Mouse (Mus musculus): ENCODE measurements at regions not wholly inside any gene's neighbourhood (a gene's known extent, or its start where the extent isn't known, plus 50 kb on each side); places are given as distances from the start of the nearest gene placed in this dataset.

GRCm38 (mm10) chr14:72238344-72238743, 253.3 kb downstream of the Gm9195 start:
- no peaks in the 10 kb centered on the region for H3K27me3 ChIP-seq (ENCODE audit: insufficient read depth, low read length)
- H3K9me3 ChIP-seq (ENCODE audit: low read length) = no peaks in the 10 kb centered on the region
- no peak for TF ChIP-seq CTCF (conservative IDR thresholded peaks at IDR 0.05; ENCODE audit: low read length)
- no peak for TF ChIP-seq NANOG (IDR thresholded peaks at IDR 0.05; ENCODE audit: borderline replicate concordance, low read length)
- no peak for TF ChIP-seq POU5F1 (IDR thresholded peaks at IDR 0.05; ENCODE audit: borderline replicate concordance, low read length)
- no peaks in the 10 kb centered on the region for H3K4me1 ChIP-seq (replicated peaks; ENCODE audit: low read depth, low read length)
- H3K36me3 ChIP-seq (ENCODE audit: insufficient read depth, low read length) = no peaks in the 10 kb centered on the region
- H3K4me3 ChIP-seq (replicated peaks; ENCODE audit: low read length) = no peak overlapping the region

GRCm38 (mm10) chr14:72234234-72235075, 257.2 kb downstream of the Gm9195 start:
- TF ChIP-seq NANOG (IDR thresholded peaks at IDR 0.05; ENCODE audit: borderline replicate concordance, low read length) = no peak
- no peak for TF ChIP-seq CTCF (conservative IDR thresholded peaks at IDR 0.05; ENCODE audit: low read length)
- TF ChIP-seq POU5F1 (IDR thresholded peaks at IDR 0.05; ENCODE audit: borderline replicate concordance, low read length) = no peak
- Histone ChIP-seq H3K4me3 (replicated peaks; ENCODE audit: low read length) (no peak overlapping the region), H3K36me3 (ENCODE audit: insufficient read depth, low read length) (no peaks in the 10 kb centered on the region), H3K9me3 (ENCODE audit: low read length) (no peaks in the 10 kb centered on the region), H3K4me1 (replicated peaks; ENCODE audit: low read depth, low read length) (no peaks in the 10 kb centered on the region), H3K27me3 (ENCODE audit: insufficient read depth, low read length) (no peaks in the 10 kb centered on the region)

GRCm38 (mm10) chr14:72227853-72228252, 263.8 kb downstream of the Gm9195 start:
- Histone ChIP-seq H3K27me3 (ENCODE audit: insufficient read depth, low read length) (no peaks in the 10 kb centered on the region), H3K9me3 (ENCODE audit: low read length) (no peaks in the 10 kb centered on the region), H3K36me3 (ENCODE audit: insufficient read depth, low read length) (no peaks in the 10 kb centered on the region), H3K4me3 (replicated peaks; ENCODE audit: low read length) (no peak overlapping the region), H3K4me1 (replicated peaks; ENCODE audit: low read depth, low read length) (no peaks in the 10 kb centered on the region)
- TF ChIP-seq POU5F1 (IDR thresholded peaks at IDR 0.05; ENCODE audit: borderline replicate concordance, low read length) (no peak), NANOG (IDR thresholded peaks at IDR 0.05; ENCODE audit: borderline replicate concordance, low read length) (no peak), CTCF (conservative IDR thresholded peaks at IDR 0.05; ENCODE audit: low read length) (no peak)

GRCm38 (mm10) chr14:72227441-72227840, 264.2 kb downstream of the Gm9195 start:
- H3K36me3 ChIP-seq (ENCODE audit: insufficient read depth, low read length) = no peaks in the 10 kb centered on the region
- no peak overlapping the region for H3K4me3 ChIP-seq (replicated peaks; ENCODE audit: low read length)
- TF ChIP-seq CTCF (conservative IDR thresholded peaks at IDR 0.05; ENCODE audit: low read length) (no peak), NANOG (IDR thresholded peaks at IDR 0.05; ENCODE audit: borderline replicate concordance, low read length) (no peak), POU5F1 (IDR thresholded peaks at IDR 0.05; ENCODE audit: borderline replicate concordance, low read length) (no peak)
- H3K9me3 ChIP-seq (ENCODE audit: low read length) = no peaks in the 10 kb centered on the region
- H3K4me1 ChIP-seq (replicated peaks; ENCODE audit: low read depth, low read length) = no peaks in the 10 kb centered on the region
- no peaks in the 10 kb centered on the region for H3K27me3 ChIP-seq (ENCODE audit: insufficient read depth, low read length)

- TF ChIP-seq NANOG (IDR thresholded peaks at IDR 0.05; ENCODE audit: borderline replicate concordance, low read length) (no peak), POU5F1 (IDR thresholded peaks at IDR 0.05; ENCODE audit: borderline replicate concordance, low read length) (no peak), CTCF (conservative IDR thresholded peaks at IDR 0.05; ENCODE audit: low read length) (no peak)
- no peaks in the 10 kb centered on the region for H3K27me3 ChIP-seq (ENCODE audit: insufficient read depth, low read length)
- no peaks in the 10 kb centered on the region for H3K9me3 ChIP-seq (ENCODE audit: low read length)
- no peak overlapping the region for H3K4me3 ChIP-seq (replicated peaks; ENCODE audit: low read length)
- no peaks in the 10 kb centered on the region for H3K4me1 ChIP-seq (replicated peaks; ENCODE audit: low read depth, low read length)
- no peaks in the 10 kb centered on the region for H3K36me3 ChIP-seq (ENCODE audit: insufficient read depth, low read length)
These were observed 264.7 kb downstream of the Gm9195 start for GRCm38 (mm10) chr14:72226946-72227345.

- no peak for TF ChIP-seq CTCF (conservative IDR thresholded peaks at IDR 0.05; ENCODE audit: low read length)
- TF ChIP-seq NANOG (IDR thresholded peaks at IDR 0.05; ENCODE audit: borderline replicate concordance, low read length) = no peak
- no peak for TF ChIP-seq POU5F1 (IDR thresholded peaks at IDR 0.05; ENCODE audit: borderline replicate concordance, low read length)
These were observed 268.8 kb downstream of the Gm9195 start for GRCm38 (mm10) chr14:72222836-72223235.

GRCm38 (mm10) chr14:72219523-72219922, 272.1 kb downstream of the Gm9195 start:
- H3K4me1 ChIP-seq (replicated peaks; ENCODE audit: low read depth, low read length) = no peaks in the 10 kb centered on the region
- no peak for TF ChIP-seq NANOG (IDR thresholded peaks at IDR 0.05; ENCODE audit: borderline replicate concordance, low read length)
- TF ChIP-seq CTCF (conservative IDR thresholded peaks at IDR 0.05; ENCODE audit: low read length) = no peak
- no peak for TF ChIP-seq POU5F1 (IDR thresholded peaks at IDR 0.05; ENCODE audit: borderline replicate concordance, low read length)

More at GRCm38 (mm10) chr14:72222836-72223235, 268.8 kb downstream of the Gm9195 start:
- no peaks in the 10 kb centered on the region for H3K9me3 ChIP-seq (ENCODE audit: low read length)
- no peaks in the 10 kb centered on the region for H3K36me3 ChIP-seq (ENCODE audit: insufficient read depth, low read length)
- H3K4me1 ChIP-seq (replicated peaks; ENCODE audit: low read depth, low read length) = no peaks in the 10 kb centered on the region
- no peak overlapping the region for H3K4me3 ChIP-seq (replicated peaks; ENCODE audit: low read length)
- H3K27me3 ChIP-seq (ENCODE audit: insufficient read depth, low read length) = no peaks in the 10 kb centered on the region

GRCm38 (mm10) chr14:72200307-72200706, 291.3 kb downstream of the Gm9195 start:
- TF ChIP-seq POU5F1 (IDR thresholded peaks at IDR 0.05; ENCODE audit: borderline replicate concordance, low read length) (no peak), NANOG (IDR thresholded peaks at IDR 0.05; ENCODE audit: borderline replicate concordance, low read length) (no peak), CTCF (conservative IDR thresholded peaks at IDR 0.05; ENCODE audit: low read length) (no peak)
- Histone ChIP-seq H3K4me1 (replicated peaks; ENCODE audit: low read depth, low read length) (no peaks in the 10 kb centered on the region), H3K4me3 (replicated peaks; ENCODE audit: low read length) (no peak overlapping the region), H3K36me3 (ENCODE audit: insufficient read depth, low read length) (no peaks in the 10 kb centered on the region), H3K27me3 (ENCODE audit: insufficient read depth, low read length) (no peaks in the 10 kb centered on the region), H3K9me3 (ENCODE audit: low read length) (no peaks in the 10 kb centered on the region)

More at GRCm38 (mm10) chr14:72219523-72219922, 272.1 kb downstream of the Gm9195 start:
- H3K4me3 ChIP-seq (replicated peaks; ENCODE audit: low read length) = no peak overlapping the region
- H3K27me3 ChIP-seq (ENCODE audit: insufficient read depth, low read length) = no peaks in the 10 kb centered on the region
- no peaks in the 10 kb centered on the region for H3K36me3 ChIP-seq (ENCODE audit: insufficient read depth, low read length)
- no peaks in the 10 kb centered on the region for H3K9me3 ChIP-seq (ENCODE audit: low read length)

Data from E14TG2a.4 (cell line).